In genomic region chr8:72570633-72571610, GRCm38 (mm10) we compare ENCODE assay signal across 8 mouse cellular contexts. TPM values are rescaled to one million over a fixed set of nuclear protein-coding genes. Genes with fewer than 3 reads are reported as not detected.
DNase-seq lines count a peak whose midpoint lies in the region; ATAC-seq lines count a peak whose summit lies in the region.

TSS of gene Smim7 (minus strand) at chr8:72571088.

- peak; percentile 99 to 100 for DNase-seq in adrenal gland, adult (ENCODE audit: inconsistent age in 2 of 2, low spot score in 1 of 2)
- peak; percentile 99 for DNase-seq in embryo, embryonic 10.5 days (ENCODE audit: low spot score)
- DNase-seq in gastrocnemius, postnatal 14 days = peak; percentile 97
- DNase-seq in left cerebral cortex, postnatal 10 days (ENCODE audit: extremely low spot score in 1 of 2, low spot score in 2 of 2) = peak; percentile 97 to 98
- DNase-seq in right cerebral cortex, postnatal 25 days = peak; percentile 96
- DNase-seq in urinary bladder, postnatal 4 days (ENCODE audit: low spot score in 2 of 2) = peak; percentile 98

- ATAC-seq in inflammation-experienced regulatory T-cells, adult 6 months = peak; percentile 88
- peak; percentile 95 for ATAC-seq in megakaryocyte-erythroid progenitor cell, adult 5-6 weeks (replicated peaks; ENCODE audit: low FRiP score, low TSS enrichment, poor library complexity, severe bottlenecking)

- intact Hi-C loops in gastrocnemius, postnatal 14 days (cut with DNase I; ENCODE audit: low total_unique reads) = no loop called here
- intact Hi-C loops in left cerebral cortex, postnatal 10 days (cut with DNase I) = no loop called here

RNA-seq across cellular contexts. Expression of gene Smim7, which starts in this region (rescaled TPM):
- 10 to 100 TPM; 80.0 to 81.2 TPM for total RNA-seq in gastrocnemius, postnatal 14 days (2021)
- 100 to 1,000 TPM in 1 of 3 experiments, 10 to 100 TPM in 2; 74.5 to 101 (median 82.6) TPM for polyA plus RNA-seq in inflammation-experienced regulatory T-cells, adult 6 months (2017; shearing (Covaris generic))
- total RNA-seq in left cerebral cortex, postnatal 10 days (2021) = 100 to 1,000 TPM; 124 to 137 TPM
- 23.2 and 30.0 TPM in 2 replicates for total RNA-seq in megakaryocyte-erythroid progenitor cell, adult 5-6 weeks (2014; fragmentation: Nextera tagmentation)
- 40.7 and 71.8 TPM in 2 replicates for total RNA-seq in megakaryocyte-erythroid progenitor cell, adult 5-6 weeks (2017)

Comparison
In these comparisons a context has a peak if more than half of its experiments do, and no peak if none do; other contexts are left out.
1. Peak in every context shown above with its lines: DNase-seq and ATAC-seq.